Mouse (Mus musculus) thymus, postnatal 4 days (tissue): ENCODE measurements around the gene Cyld.
"Not testable (repeated sequence)": the region's sequence is repeated elsewhere in the genome, so short reads cannot be mapped to it uniquely, and the experiment has no call there.

Source experiments
- DNase-seq: peaks from one replicate; pipeline ENCODE4 v3.0.0; 2021

Cyld gene

DNA sequence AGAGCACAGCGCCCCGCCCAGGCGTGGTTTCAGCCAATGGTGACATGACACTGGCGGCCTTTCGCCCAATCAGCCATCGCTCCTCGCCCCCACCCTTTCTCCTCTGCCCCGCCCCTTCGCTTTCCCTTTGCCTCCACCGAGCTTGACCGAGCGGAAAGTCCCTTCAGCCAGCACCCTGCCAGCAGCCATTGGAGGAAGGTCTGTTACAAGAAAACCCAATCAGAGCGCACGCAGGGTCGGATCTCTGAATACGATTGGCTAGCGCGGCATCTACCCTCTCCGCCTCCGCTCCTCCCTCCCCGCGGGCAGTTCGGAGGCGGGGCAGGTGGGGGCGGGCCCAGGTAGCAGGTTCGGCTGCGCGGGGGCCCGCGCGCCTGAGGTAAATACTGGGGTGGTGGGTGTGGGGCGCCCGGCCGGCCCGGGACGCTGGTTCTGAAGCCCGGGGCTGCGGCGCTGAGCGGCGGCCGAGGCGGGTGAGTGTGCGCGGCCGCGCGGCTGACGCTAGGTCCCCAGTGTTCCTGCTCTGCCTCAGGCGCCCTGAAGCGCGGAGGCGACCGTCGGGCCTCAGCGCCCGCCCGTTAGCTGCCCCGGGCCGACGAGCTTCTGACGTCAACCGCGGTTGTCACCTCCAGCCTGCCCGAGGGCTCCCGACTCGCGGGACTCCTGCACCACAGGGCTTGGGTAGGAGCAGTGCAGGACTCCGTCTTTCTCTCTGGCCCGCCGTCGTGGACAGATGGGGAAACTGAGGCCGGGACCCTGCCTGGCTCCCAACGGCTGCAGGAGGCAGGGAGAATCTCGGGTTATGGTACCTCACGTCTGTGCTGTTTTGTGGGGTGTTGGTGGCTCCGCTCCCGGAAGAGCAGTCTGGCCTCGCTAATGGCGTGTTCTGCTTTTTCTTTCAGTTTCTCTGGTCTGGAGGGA lies at the start of gene Cyld:
Cyld (plus strand) TSS at position 308 of the 921 bp plus-strand sequence.
- DNase-seq: peak; percentile 98

GRCm38 (mm10) chr8:88648322-88648721 lies 48.5 kb upstream of the Cyld start:
- no peak for DNase-seq

GRCm38 (mm10) chr8:88650016-88650708 lies 46.7 kb upstream of the Cyld start:
- DNase-seq: no peak

- DNase-seq: not testable (repeated sequence)
Measured at GRCm38 (mm10) chr8:88651122-88651521, 45.7 kb upstream of the Cyld start.

DNA sequence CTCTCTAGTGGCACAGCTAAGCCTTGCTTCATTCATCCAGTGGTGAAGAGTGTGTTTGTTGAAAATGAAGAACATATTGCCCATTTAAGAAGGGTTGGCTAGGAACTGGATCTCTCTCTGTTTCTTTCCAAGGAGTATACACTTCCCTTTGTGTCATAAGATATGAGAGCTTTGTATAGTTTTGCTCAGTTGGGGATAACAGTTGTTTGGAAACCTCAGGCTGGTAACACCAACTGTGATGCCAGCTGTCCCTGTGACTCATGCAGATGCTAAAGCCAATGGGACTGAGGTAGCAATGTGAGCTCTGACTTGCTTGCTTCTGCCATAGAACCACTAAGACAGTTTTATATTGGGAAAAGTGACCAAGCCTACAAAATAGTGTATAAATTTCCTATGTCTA lies 41.5 kb upstream of the Cyld start:
- DNase-seq: no peak

GRCm38 (mm10) chr8:88659873-88660272 lies 37.0 kb upstream of the Cyld start:
- DNase-seq: no peak

DNA sequence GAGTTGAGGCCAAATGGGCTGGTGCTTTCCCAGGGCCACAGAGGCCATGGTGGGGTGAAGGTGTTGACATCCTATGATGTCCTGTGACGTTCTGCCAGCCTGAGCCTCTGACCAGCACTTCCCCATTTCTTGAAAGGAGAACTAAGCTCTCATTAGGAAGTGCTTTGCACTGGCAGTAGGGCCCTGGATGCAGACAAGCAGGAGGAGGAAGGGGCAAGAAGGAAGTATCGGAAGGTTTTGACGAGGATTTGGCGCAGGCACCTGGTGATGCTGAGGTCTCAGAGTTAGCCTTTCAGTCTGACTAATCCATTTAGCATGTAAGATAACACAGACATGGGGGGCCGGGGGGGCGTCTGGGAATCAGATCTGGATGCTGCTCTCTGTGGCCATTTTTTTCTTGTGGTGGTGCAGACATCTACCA lies 34.4 kb upstream of the Cyld start:
- DNase-seq: no peak

GRCm38 (mm10) chr8:88664121-88664520 lies 32.7 kb upstream of the Cyld start:
- DNase-seq: no peak

DNA sequence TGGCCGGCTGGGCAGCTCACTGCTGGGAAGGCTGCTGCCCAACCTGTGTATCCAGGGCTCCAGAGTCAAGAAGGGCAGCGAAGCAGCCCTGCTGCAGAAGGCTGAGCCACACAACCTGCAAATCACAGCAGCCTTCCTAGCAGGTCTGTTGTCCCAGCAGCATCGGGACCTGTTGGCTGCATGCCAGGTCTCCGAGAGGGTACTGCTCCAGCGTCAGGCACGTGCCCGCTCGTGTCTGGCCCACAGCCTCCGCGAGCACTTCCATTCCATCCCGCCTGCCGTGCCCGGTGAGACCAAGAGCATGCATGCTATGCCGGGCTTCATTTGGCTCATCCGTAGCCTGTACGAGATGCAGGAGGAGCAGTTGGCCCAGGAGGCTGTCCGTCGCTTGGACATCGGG lies 31.9 kb upstream of the Cyld start:
- no peak for DNase-seq

DNA sequence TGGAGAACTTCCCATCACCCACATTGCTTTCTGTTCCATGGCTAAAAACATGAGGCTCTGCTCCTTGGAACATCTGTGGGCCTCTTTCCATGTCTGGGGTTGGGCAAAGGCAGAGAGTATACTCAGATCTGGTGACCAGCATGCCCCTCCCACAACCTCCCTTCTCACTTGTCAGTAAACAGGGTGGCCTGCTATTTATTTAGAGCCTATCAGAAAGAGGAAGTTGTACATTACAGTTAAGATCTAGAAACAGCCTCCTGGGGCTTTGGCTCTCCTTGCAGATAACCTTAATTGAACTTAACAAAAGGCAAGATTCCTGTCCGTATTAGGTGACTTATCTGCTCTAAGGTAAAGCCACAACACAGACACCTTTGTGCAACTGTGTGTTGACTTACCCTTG lies 30.4 kb upstream of the Cyld start:
- no peak for DNase-seq

DNA sequence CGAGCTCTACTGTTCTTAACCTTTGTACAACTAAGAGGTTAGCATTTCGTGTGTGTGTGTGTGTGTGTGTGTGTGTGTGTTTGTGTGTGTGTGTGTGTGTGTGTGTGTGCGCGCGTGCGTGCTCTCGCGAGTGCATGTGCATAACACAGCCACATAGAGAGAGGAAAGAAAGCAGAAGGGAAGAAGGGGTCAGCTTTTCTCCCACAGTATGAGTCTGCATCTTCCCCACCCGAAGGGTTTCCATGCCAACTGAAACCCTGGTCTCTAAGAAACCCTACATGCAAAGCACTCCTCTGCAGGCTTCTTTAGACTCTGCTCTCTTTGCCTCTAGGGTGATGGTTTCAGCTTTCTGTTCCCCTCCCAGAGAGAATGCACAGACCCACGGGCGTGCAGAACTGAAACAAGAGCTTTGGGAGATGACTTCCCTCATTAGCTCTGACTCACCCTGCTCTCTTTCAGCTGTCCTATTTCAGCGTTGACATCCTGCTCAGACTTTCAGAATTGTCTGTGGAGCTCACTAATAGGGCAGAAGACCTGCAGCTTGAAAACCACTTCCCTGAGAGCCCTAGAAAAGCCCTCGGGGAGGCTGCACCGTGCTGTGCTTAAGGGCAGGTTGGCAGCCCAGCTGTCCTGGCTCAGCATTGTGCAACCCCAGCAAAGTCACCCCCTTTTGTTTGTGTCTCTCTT lies 28.3 kb upstream of the Cyld start:
- DNase-seq: peak; percentile 58

DNA sequence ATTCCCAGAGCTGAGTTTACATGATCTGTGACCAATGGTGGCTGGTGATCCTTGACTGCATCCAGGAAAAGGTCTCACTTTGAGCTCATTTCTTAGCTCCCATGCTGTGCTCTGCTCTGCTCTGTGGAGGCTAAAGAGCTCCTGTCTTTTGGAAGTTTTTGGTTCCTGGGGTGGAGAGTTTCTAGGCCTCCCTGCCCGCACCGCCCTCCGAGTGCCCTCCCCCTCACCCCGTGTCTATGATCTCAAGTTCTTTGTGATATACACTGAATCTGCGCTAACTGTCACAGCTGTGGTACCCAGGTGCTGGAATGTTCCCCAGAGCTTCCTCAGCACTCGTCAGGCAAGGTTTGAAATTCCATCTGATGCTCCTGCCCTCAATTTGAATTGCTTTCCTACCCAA lies 26.0 kb upstream of the Cyld start:
- DNase-seq: peak; percentile 62

DNA sequence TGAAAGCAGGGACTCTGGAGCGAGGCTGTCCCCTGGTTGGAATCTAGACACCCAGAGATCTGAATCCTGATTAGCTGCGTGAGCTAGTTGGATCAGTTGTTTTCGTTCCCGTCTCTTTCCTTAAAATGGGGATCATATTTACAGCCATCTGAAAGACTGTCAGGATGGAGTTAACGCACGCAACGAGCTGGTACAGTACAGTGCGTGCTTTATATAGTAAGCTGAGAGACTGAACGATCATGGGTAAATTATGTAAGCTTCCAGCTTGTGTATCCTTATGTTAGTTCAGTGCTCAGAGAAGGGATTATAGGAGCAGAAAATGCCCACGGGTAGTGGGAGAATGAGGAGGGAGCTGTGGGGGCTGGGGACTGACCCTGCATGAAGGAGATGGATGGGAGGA lies 25.3 kb upstream of the Cyld start:
- DNase-seq: no peak

DNA sequence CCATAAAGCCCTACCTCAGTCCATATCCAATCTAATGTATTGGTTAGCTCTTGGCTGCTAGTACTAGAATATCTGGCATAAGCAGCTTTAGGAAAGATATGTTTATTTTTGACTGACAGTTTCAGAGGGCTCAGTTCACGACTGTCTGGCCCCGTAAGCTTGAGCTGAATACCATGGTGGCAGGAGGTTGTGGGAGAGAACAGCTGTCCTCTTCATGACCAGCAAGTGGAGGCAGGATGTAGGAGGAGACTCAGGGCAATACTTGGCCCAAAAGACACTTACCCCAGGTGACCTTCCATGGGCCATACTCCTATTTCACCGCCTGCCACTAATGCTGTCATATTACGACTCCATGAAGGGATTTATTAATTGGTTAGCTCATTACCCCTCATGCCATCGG lies 23.0 kb upstream of the Cyld start:
- no peak for DNase-seq

DNA sequence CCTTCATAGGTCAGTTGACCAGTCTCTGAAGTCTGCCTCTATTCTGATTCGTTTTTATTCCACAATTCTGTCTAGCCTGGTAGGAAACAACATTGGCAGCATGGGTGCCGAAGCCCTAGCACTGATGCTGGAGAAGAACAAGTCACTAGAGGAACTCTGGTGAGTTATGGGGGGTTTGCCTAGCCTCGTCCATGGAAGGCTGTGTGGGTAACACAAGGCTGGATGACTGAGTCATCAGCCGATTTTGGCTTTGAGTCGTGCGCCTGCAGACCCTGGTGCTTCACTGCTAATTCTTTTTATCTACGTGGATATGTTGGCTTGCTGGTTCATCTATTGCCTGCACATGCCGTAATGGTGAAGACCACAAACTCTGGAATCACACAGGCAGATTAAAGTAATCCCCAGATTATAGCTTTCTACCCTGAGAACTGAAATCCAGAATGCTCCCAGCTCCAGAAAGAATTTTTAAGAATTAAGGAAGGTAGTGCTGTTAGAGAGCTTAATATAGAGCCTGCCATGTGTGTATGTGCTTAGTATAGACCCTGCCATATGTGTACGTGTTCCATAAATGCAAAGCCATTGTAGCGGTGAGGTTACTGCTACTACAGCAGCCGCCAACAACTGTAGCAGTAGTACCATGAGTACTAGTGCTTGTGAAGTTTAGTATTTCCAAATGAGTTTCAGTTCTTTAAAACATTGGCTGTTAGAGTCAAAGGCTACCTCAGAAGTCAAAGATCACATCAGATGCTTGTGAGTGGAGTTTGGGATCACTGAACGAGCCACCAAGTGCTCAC lies 21.3 kb upstream of the Cyld start:
- DNase-seq: no peak

- DNase-seq: no peak
Measured at GRCm38 (mm10) chr8:88677071-88677470, 19.8 kb upstream of the Cyld start.

DNA sequence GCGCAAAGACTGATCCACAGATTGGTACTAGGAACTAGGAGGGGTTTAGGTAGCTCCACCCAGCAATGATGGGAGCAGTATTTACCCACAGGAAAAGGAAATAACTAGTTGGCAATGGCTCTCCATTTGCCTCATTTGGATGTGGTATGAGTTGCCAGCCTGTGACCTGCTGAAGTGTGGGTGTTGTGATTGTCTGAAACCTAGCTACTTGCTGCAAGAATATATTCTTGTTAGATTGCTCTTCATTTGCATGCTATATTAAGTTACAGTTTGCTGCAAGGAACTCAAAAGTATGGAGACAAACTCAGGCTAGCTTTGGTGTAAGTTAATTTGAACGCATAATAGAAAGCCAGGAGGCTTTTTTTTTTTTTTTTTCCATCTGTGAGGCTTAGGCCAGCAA lies 16.3 kb upstream of the Cyld start:
- DNase-seq: no peak

- DNase-seq: no peak
Measured at GRCm38 (mm10) chr8:88681046-88681445, 15.8 kb upstream of the Cyld start.

DNA sequence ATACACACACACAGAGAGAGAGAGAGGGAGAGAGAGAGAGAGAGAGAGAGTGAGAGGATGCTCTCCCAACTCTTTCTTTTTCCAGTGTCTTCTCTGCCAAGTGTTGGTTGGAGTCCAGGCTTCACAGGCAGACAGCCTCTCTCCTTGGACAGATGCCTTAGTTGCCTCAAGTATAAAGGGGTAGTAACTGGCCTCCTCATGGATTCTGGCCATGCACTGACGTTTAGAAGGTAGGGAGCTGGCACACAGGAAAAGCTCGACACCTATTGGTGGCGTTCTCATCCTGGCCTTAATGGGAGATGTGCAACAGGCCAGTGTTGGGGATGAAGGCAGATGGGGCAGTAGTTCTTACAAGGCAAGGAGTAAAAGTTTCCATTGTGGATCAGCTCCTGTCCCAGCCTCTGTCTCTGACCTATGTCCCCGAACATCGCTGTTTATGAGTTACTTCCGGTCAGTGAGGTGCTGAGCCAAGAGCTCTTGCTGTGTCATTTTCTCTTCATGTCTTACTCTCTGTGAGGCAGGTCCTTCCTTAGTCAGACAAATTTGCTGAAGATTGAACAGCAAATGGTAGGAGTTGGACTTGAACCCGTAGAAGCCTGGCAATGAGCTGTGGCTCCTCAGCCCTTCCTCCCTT lies 13.1 kb upstream of the Cyld start:
- DNase-seq: no peak

DNA sequence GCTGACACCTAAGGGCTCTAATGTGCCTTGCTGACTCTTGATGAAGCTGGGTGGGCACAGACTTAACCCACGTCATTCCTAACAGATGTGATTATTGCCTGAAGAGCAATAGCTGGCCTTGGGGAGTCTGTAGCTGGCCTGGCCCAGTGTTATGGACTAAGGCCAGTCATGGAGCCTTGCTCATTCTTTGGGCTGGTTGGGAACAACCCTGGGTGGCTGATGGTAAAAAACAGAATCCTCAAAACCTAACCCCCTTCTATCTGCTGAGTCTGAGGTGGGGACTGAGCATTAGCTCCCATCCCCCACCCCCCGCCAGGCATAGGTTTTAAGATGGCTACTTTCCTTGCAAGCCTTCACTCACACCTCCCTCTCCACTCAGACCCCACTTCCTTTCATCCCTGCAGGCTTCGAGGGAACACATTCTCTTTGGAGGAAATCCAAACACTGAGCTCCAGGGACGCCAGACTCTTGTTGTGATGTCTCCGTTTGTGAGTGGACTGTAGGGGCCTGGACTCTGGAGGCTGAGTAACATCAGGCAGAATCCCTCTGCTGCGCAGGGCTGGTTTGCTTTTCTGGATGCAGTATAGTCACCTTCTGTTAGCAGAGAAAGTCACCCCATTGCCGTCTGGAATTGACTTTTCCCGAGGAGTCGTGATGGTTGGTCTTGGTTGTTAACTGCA lies 10.5 kb upstream of the Cyld start:
- no peak for DNase-seq

GRCm38 (mm10) chr8:88686906-88687235 lies 10.0 kb upstream of the Cyld start:
- DNase-seq: no peak

DNA sequence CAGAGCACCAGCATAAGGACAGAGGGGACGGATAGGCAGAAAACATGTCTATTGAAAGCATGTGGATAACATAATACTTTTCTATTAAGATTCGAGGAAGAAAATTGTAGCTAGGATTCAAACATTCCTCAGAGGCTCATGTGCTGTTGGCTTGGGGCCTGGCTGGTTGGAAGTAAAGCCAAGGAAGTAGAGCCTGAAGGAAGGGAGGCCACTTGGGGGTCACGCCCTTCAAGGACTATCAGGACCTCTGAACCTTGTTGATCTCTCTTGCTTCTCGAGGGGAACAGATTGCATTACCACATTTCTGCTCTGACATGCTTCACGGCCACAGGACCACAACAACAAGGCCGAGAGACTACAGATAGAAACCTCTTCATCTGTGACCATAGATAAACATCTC lies 7.7 kb upstream of the Cyld start:
- no peak for DNase-seq
